Mouse (Mus musculus) ZHBTc4 (cell line): ENCODE measurements around the gene Sfxn1.
A peak's percentile ranks its signal among the peaks of the same experiment; 100 is the strongest.

Experiments
- DNase-seq: peaks from one replicate; pipeline ENCODE4 v3.0.0-alpha.2; 2011; ENCODE audit warnings: low read depth, low spot score

Gene Sfxn1

GRCm38 (mm10) chr13:54071606-54072331 is at the start of gene Sfxn1:
Sfxn1 (plus strand) TSS chr13:54071869.
- peak; percentile 87 for DNase-seq

DNA sequence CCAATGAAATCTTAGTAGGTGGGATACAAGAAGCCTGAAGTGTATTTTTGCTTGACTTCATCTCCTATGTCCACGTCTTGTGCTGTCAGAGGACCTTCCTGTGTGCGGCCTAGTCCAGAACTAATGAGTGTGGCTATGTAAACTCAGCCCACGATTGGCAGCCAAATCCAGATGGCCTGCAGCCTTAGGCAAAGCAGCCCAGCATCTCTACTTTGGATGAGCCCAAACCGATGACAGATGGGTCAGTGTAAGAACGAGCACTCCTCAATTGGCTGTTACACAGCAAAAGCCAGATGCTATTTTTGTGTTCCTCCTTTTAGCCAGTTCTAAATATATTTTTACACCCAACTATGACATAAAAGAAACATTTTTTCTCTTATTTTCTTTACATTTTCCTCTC is 48.4 kb upstream of the Sfxn1 start:
- no peak for DNase-seq

DNA sequence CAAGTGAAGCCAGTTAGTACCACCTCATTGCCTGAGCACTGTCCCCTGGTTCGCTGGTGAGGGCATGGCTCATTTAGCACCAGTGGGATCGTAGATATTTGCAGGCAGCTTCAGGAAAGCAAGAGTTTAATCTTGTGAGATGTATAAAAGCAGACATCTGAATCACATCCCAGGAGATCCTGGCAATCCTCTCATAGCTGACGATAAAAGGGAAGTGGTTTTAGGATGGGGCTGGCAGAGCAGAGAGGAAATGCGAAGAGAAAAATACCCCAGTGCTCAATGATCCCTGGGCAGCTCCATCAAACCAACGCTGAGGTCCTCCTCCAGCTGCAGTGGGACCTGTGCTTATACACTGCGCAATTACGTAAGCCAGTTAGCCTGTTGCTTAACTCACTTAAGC is 44.6 kb upstream of the Sfxn1 start:
- DNase-seq, result no peak

GRCm38 (mm10) chr13:54033653-54034052 is 38.0 kb upstream of the Sfxn1 start:
- DNase-seq, result no peak

- peak; percentile 70 for DNase-seq
These were observed 36.1 kb upstream of the Sfxn1 start for GRCm38 (mm10) chr13:54035541-54035940.

DNA sequence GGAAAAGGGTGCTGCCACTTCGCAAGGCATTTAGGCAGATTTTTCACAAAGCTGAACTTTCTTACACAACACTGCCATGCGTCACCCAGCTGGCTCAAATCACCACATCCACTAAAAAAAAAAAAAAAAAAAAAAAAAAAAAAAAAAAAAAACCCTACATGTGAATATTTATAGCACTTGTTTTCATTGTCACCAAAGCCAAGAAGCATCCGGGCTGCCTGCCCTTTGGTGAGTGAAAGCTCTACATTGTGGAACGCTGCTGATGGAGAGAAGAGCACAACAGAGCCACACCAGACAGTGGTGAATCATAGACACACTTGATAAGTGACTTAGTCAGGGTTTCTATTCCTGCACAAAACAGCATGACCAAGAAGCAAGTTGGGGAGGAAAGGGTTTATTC is 33.7 kb upstream of the Sfxn1 start:
- DNase-seq, result no peak

- DNase-seq, result no peak
These were observed 31.4 kb upstream of the Sfxn1 start for GRCm38 (mm10) chr13:54040256-54040655.

- no peak for DNase-seq
These were observed 22.9 kb upstream of the Sfxn1 start for GRCm38 (mm10) chr13:54048679-54049352.

GRCm38 (mm10) chr13:54051641-54052040 is 20.0 kb upstream of the Sfxn1 start:
- DNase-seq, result no peak

- DNase-seq, result peak; percentile 15
These were observed 16.7 kb upstream of the Sfxn1 start for GRCm38 (mm10) chr13:54054962-54055361.

GRCm38 (mm10) chr13:54055448-54055861 is 16.2 kb upstream of the Sfxn1 start, which contains the start of gene Drd1:
Drd1 (minus strand) TSS chr13:54055705.
- peak; percentile 77 for DNase-seq

- DNase-seq, result no peak
These were observed 9.6 kb upstream of the Sfxn1 start for GRCm38 (mm10) chr13:54062068-54062467.

DNA sequence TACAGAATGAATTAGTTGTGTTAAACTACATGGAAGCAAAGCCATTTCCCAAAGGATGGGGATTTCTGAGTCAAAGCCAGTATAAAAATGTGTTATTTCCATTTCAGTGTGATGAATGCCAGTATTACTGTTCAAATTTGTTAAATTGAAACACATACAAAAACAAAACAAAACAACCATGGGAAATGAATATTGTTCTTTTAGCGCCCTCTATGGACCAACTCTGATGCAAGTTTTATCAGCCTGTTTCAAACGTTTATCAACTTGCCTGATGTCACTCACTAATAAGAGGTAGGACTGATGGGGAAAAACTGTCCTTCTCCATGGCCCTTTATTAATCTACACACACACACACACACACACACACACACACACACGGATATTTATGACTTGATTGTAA is 8.4 kb upstream of the Sfxn1 start:
- peak; percentile 34 for DNase-seq

DNA sequence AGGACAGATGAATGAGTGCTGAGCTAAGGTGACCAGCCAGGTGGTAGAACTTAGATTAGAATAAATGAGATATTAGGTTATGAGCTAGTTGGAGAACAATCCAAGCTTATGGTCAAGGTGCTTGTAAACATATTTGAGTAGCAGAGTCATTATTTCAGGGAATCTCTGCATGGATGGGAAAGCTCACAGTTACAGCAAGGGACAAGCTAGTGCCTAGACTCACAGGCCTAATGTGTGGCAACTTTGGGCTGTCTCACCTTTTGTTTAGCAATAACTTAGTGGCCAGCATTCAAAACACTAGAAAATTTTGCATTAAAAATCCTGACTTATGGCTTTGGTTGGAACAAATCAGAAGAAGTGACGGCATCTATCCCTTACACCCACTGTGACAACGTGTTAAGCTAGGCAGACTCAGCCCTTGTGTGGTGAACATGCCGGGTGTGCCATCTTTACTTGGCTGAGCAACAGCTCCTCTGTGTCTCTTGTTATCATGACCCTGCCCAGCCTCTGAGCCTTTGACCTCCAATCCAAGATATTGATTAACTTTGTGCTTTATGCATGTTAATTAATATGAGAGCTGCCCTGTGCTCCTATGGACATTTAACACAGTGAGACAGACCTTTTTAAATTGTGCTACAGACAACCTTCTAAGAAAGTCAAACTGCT is 5.5 kb upstream of the Sfxn1 start:
- no peak for DNase-seq

GRCm38 (mm10) chr13:54067617-54068166 is 4.0 kb upstream of the Sfxn1 start:
- DNase-seq, result peak; percentile 63

- DNase-seq, result no peak
These were observed 658 bp upstream of the Sfxn1 start for GRCm38 (mm10) chr13:54071011-54071410.

GRCm38 (mm10) chr13:54072526-54073057 is 923 bp downstream of the Sfxn1 start:
- DNase-seq, result no peak

- no peak for DNase-seq
These were observed 1.4 kb downstream of the Sfxn1 start for GRCm38 (mm10) chr13:54073066-54073465.

GRCm38 (mm10) chr13:54073491-54073890 is 1.8 kb downstream of the Sfxn1 start:
- no peak for DNase-seq

- peak; percentile 60 for DNase-seq
These were observed 3.7 kb downstream of the Sfxn1 start for GRCm38 (mm10) chr13:54075416-54075815.

DNA sequence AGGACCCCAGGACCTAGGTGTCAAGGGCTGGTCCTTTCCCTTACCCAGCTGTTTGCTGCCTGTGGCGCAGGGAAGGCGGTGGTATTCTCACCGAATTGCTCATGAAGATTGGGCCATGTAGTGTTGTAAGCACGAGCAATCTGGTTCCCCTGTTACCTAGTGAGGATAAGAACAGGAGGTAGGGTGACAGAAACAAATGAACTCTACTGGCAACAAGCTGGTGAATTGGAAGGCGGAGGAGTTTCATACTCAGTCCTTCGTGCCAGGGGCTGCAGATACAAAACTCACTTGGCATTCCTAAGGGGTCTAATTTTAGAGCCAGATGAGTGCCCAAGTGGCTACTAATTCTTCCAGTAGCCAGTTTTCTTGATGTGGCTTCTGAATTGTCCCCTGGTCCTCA is 4.4 kb downstream of the Sfxn1 start:
- no peak for DNase-seq
